Mouse (Mus musculus) lung, embryonic 14.5 days (tissue): ENCODE measurements around the gene Parp9. TPM values are rescaled to one million over a fixed set of nuclear protein-coding genes. Genes with fewer than 3 reads are reported as not detected.

Source experiments
- ATAC-seq: fragments of 200-750 bp; cut with Nextera tagmentation; 2 replicates; pipeline ENCODE4 v1.8.0; 2017; ENCODE audit warnings: mild to moderate bottlenecking, moderate TSS enrichment, moderate library complexity; ENCODE audit not compliant: insufficient read depth
- DNase-seq: peaks from one replicate; pipeline ENCODE4 v3.0.0-alpha.2; 2015
- H3K27ac ChIP-seq: fragments of 300-500 bp; sonication (generic); 2 replicates; pipeline ENCODE4 v1.5.1; 2014; ENCODE audit warnings: low read depth, mild to moderate bottlenecking, moderate library complexity
- H3K27me3 ChIP-seq: fragments of 300-500 bp; sonication (generic); 2 replicates; pipeline ENCODE4 v1.6.1; 2014; ENCODE audit warnings: low read length, control low read depth; ENCODE audit not compliant: insufficient read depth
- H3K36me3 ChIP-seq: fragments of 300-500 bp; sonication (generic); 2 replicates; pipeline ENCODE4 v1.6.1; 2014; ENCODE audit warnings: control low read depth; ENCODE audit not compliant: insufficient read depth
- H3K4me1 ChIP-seq: fragments of 300-500 bp; sonication (generic); 2 replicates; pipeline ENCODE4 v1.6.1; 2014; ENCODE audit warnings: antibody characterized with exemption, control low read depth; ENCODE audit not compliant: insufficient read depth
- H3K4me2 ChIP-seq: fragments of 300-500 bp; sonication (generic); 2 replicates; pipeline ENCODE4 v1.6.1; 2014; ENCODE audit warnings: mild to moderate bottlenecking
- H3K4me3 ChIP-seq: fragments of 300-500 bp; sonication (generic); 2 replicates; pipeline ENCODE4 v1.5.1; 2014; ENCODE audit warnings: low read depth, low read length
- H3K9ac ChIP-seq: fragments of 300-500 bp; sonication (generic); 2 replicates; pipeline ENCODE4 v1.6.1; 2014
- H3K9me3 ChIP-seq: fragments of 300-500 bp; sonication (generic); 2 replicates; pipeline ENCODE4 v1.6.1; 2016; ENCODE audit warnings: low read depth, low read length, control low read depth
- CTCF ChIP-seq: IDR thresholded peaks from 2 replicates; pipeline ENCODE4 v1.5.1; 2016; ENCODE audit warnings: antibody characterized with exemption, low read depth
- WGBS: fragments of 180-500 bp; shearing (Covaris S2); extraction: QIAGEN DNeasy Blood & Tissue Kit; methylation state at CpG from one replicate; pipeline ENCODE4 v1.1.7; 2014; 5-methylcytosine and 5-hydroxymethylcytosine counted together
- polyA plus RNA-seq: library from polyadenylated mRNA; unstranded; fragments of >200 nt; fragmentation: Nextera tagmentation; extraction: Ambion mirVana; gene quantifications from 2 replicates; pipeline ENCODE4 v1.2.1, GENCODE M21; 2014

Parp9 gene
- polyA plus RNA-seq, 1 experiment from 2014 or later: 5.2 TPM

GRCm38 (mm10) chr16:35981363-35981821, 43.1 kb downstream of the Parp9 start:
- no peak overlapping the region for H3K4me2 ChIP-seq
- ATAC-seq: peak; percentile 88
- H3K9ac ChIP-seq: no peak overlapping the region
- H3K4me3 ChIP-seq: no peak overlapping the region
- H3K36me3 ChIP-seq: no peaks in the 10 kb centered on the region
- no peaks in the 10 kb centered on the region for H3K9me3 ChIP-seq
- H3K4me1 ChIP-seq: no peaks in the 10 kb centered on the region
- WGBS: 42% methylated on average over 19 of the region's 19 CpGs
- H3K27ac ChIP-seq: no peak overlapping the region
- TF ChIP-seq CTCF: no peak
- DNase-seq: peak; percentile 100
- 0 out of 2 replicates have a peak, but pooled peaks cover 5% of the 10 kb centered on the region for H3K27me3 ChIP-seq

- Histone ChIP-seq H3K27ac (peak overlapping the region; percentile 99; the same call in 1 of the 2 replicates), H3K27me3 (0 out of 2 replicates have a peak, but pooled peaks cover 5% of the 10 kb centered on the region), H3K4me1 (no peaks in the 10 kb centered on the region), H3K4me2 (peak overlapping the region; percentile 77), H3K36me3 (no peaks in the 10 kb centered on the region), H3K9ac (peak overlapping the region; percentile 92), H3K4me3 (peak overlapping the region; percentile 86), H3K9me3 (no peaks in the 10 kb centered on the region)
- WGBS: 4% methylated on average over 15 of the region's 15 CpGs
- no peak for TF ChIP-seq CTCF
- DNase-seq: no peak
- no peak for ATAC-seq
Measured at GRCm38 (mm10) chr16:35982506-35982901, 44.2 kb downstream of the Parp9 start.

GRCm38 (mm10) chr16:35982902-35983516, 44.7 kb downstream of the Parp9 start:
- Histone ChIP-seq H3K4me1 (no peaks in the 10 kb centered on the region), H3K27ac (peak overlapping the region; percentile 99), H3K4me2 (peak overlapping the region; percentile 77), H3K9me3 (no peaks in the 10 kb centered on the region), H3K4me3 (peak overlapping the region; percentile 86), H3K36me3 (no peaks in the 10 kb centered on the region), H3K9ac (peak overlapping the region; percentile 92), H3K27me3 (0 out of 2 replicates have a peak, but pooled peaks cover 5% of the 10 kb centered on the region)
- DNase-seq (peak; percentile 97), ATAC-seq (peak; percentile 95)
- under 1% methylated on average over 53 of the region's 54 CpGs for WGBS
- TF ChIP-seq CTCF: no peak

- Histone ChIP-seq H3K9ac (peak overlapping the region; percentile 92), H3K4me1 (no peaks in the 10 kb centered on the region), H3K36me3 (no peaks in the 10 kb centered on the region), H3K9me3 (no peaks in the 10 kb centered on the region), H3K4me3 (peak overlapping the region; percentile 86), H3K27me3 (0 out of 2 replicates have a peak, but pooled peaks cover 5% of the 10 kb centered on the region), H3K27ac (peak overlapping the region; percentile 99), H3K4me2 (peak overlapping the region; percentile 77)
- WGBS: under 1% methylated on average over 42 of the region's 86 CpGs
- ATAC-seq (peak; percentile 60), DNase-seq (peak; percentile 70)
- TF ChIP-seq CTCF: no peak
Measured at GRCm38 (mm10) chr16:35983517-35984101, 45.3 kb downstream of the Parp9 start.

GRCm38 (mm10) chr16:35984471-35984870, 46.2 kb downstream of the Parp9 start:
- 0 out of 2 replicates have a peak, but pooled peaks cover 5% of the 10 kb centered on the region for H3K27me3 ChIP-seq
- WGBS: 44% methylated on average over 3 of the region's 3 CpGs
- ATAC-seq (no peak), DNase-seq (no peak)
- H3K4me3 ChIP-seq: peak overlapping the region; percentile 86
- TF ChIP-seq CTCF: no peak
- H3K9ac ChIP-seq: peak overlapping the region; percentile 92; the same call in 1 of the 2 replicates
- no peaks in the 10 kb centered on the region for H3K36me3 ChIP-seq
- H3K4me1 ChIP-seq: no peaks in the 10 kb centered on the region
- H3K9me3 ChIP-seq: no peaks in the 10 kb centered on the region
- peak overlapping the region; percentile 77 for H3K4me2 ChIP-seq
- no peak overlapping the region for H3K27ac ChIP-seq

- H3K4me2 ChIP-seq: no peak overlapping the region
- no peak overlapping the region for H3K9ac ChIP-seq
- H3K27ac ChIP-seq: no peak overlapping the region
- no peak for ATAC-seq
- DNase-seq: no peak
- no peaks in the 10 kb centered on the region for H3K4me1 ChIP-seq
- TF ChIP-seq CTCF: no peak
- H3K36me3 ChIP-seq: no peaks in the 10 kb centered on the region
- no peaks in the 10 kb centered on the region for H3K9me3 ChIP-seq
- WGBS: 59% methylated on average over 1 of the region's 1 CpGs
- H3K4me3 ChIP-seq: no peak overlapping the region
- no peaks in the 10 kb centered on the region for H3K27me3 ChIP-seq
Measured at GRCm38 (mm10) chr16:35987930-35988329, 49.7 kb downstream of the Parp9 start.

GRCm38 (mm10) chr16:35992391-35992790, 54.1 kb downstream of the Parp9 start:
- Histone ChIP-seq H3K27me3 (no peaks in the 10 kb centered on the region), H3K36me3 (no peaks in the 10 kb centered on the region), H3K4me2 (no peak overlapping the region), H3K9me3 (no peaks in the 10 kb centered on the region), H3K9ac (no peak overlapping the region), H3K4me1 (no peaks in the 10 kb centered on the region), H3K27ac (no peak overlapping the region), H3K4me3 (no peak overlapping the region)
- WGBS: 44% methylated on average over 1 of the region's 1 CpGs
- no peak for TF ChIP-seq CTCF
- ATAC-seq (no peak), DNase-seq (no peak)
